Mouse (Mus musculus) thymus, adult 2 months (tissue): Measurements from ENCODE around the gene Lrp3. TPM values are rescaled to one million over a fixed set of nuclear protein-coding genes. Genes with fewer than 3 reads are reported as not detected.

Experiments
- DNase-seq: peaks from one replicate; pipeline ENCODE4 v3.0.0; 2021
- H3K27ac ChIP-seq: fragments of 200-500 bp; 2 replicates; pipeline ENCODE4 v1.5.1; 2012; ENCODE audit warnings: low read length, control low read depth; ENCODE audit not compliant: control insufficient read depth, insufficient read depth
- H3K27me3 ChIP-seq: fragments of 200-500 bp; 2 replicates; pipeline ENCODE4 v1.6.1; 2012; ENCODE audit warnings: mild to moderate bottlenecking, low read length, moderate library complexity, mixed read lengths; ENCODE audit not compliant: control insufficient read depth, insufficient read depth
- H3K36me3 ChIP-seq: fragments of 200-500 bp; 2 replicates; pipeline ENCODE4 v1.6.1; 2012; ENCODE audit warnings: mild to moderate bottlenecking, low read length, moderate library complexity; ENCODE audit not compliant: control insufficient read depth, insufficient read depth
- H3K4me1 ChIP-seq: fragments of 200-500 bp; replicated peaks from 2 replicates; pipeline ENCODE4 v1.6.1; 2012; ENCODE audit warnings: low read length; ENCODE audit not compliant: control insufficient read depth, insufficient read depth
- H3K4me3 ChIP-seq: fragments of 200-500 bp; 2 replicates; pipeline ENCODE4 v1.5.1; 2012; ENCODE audit warnings: mild to moderate bottlenecking, low read length, control low read depth, moderate library complexity; ENCODE audit not compliant: control insufficient read depth, insufficient read depth
- CTCF ChIP-seq: fragments of 200-500 bp; IDR thresholded peaks from 2 replicates; pipeline ENCODE4 v1.5.1; 2012; ENCODE audit warnings: mild to moderate bottlenecking, control low read depth, low read length, moderate library complexity, borderline replicate concordance; ENCODE audit not compliant: control insufficient read depth, poor library complexity, insufficient read depth; ENCODE audit errors: extremely low read depth
- POLR2A ChIP-seq: fragments of 200-500 bp; IDR thresholded peaks from 2 replicates; pipeline ENCODE4 v1.6.1; 2012; ENCODE audit warnings: mild to moderate bottlenecking, low read length, control low read depth, moderate library complexity; ENCODE audit not compliant: control insufficient read depth, poor library complexity, insufficient read depth; ENCODE audit errors: extremely low read depth
- WGBS: fragments of 180-500 bp; shearing (Covaris S2); methylation state at CpG from one replicate; pipeline ENCODE4 v1.1.7; 2018; 5-methylcytosine and 5-hydroxymethylcytosine counted together
- polyA plus RNA-seq: library from polyadenylated mRNA; depleted of rRNA; stranded (reverse); fragments of >200 nt; gene quantifications from 2 replicates; pipeline ENCODE4 v1.2.3, GENCODE M21; 2012; rRNA removed

Gene Lrp3
- polyA plus RNA-seq, 1 experiment: 2.4 TPM

DNA sequence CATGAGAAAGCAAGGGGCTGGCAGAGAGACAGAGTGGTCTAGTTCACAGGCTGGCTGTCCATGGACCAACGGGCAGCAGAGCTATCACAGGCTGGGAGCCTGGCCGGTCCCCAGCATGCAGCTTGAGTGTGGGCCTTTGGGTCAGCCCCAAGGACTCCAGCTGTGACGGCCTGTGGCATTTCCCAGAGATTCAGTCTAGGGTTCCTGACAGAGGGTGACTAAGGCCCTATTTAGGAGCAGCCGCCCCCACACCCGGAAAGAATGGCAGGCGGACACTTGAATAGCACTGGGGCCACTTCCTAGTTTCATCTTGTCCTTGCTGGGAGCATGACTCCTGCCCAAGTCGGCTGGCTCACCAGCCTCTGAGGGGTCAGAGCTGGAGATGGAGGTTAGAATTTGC, 51.7 kb downstream of the Lrp3 start:
- Histone ChIP-seq H3K36me3 (no peaks in the 10 kb centered on the region), H3K4me1 (no peaks in the 10 kb centered on the region), H3K27me3 (no peaks in the 10 kb centered on the region; the same call in 1 of the 2 replicates), H3K4me3 (no peak overlapping the region), H3K27ac (no peak overlapping the region)
- TF ChIP-seq POLR2A (no peak), CTCF (no peak)
- no peak for DNase-seq
- 88% methylated on average over 7 of the region's 7 CpGs for WGBS

DNA sequence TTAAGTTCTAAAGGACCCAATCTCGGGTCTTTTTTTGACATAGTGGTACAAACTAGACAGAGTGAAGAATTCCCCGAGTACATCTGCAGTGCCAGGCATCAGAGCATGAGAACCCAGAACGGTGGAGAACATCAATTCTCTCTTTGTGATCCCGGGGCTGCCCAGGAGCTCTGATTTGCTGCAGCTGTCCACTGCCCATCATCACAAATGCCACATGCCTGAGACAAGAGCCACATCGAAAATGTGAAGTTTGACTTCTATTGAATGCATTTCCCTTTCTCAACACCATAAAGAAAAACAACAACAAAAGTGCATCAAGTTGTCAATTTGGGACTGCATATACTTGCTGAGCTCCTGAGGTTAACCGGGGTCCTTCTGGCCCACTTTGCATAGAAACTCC, 52.9 kb downstream of the Lrp3 start:
- TF ChIP-seq POLR2A (no peak), CTCF (no peak)
- WGBS: 88% methylated on average over 6 of the region's 6 CpGs
- Histone ChIP-seq H3K36me3 (no peaks in the 10 kb centered on the region), H3K4me3 (no peak overlapping the region), H3K4me1 (no peaks in the 10 kb centered on the region), H3K27me3 (no peaks in the 10 kb centered on the region; the same call in 1 of the 2 replicates), H3K27ac (no peak overlapping the region)
- DNase-seq: no peak

DNA sequence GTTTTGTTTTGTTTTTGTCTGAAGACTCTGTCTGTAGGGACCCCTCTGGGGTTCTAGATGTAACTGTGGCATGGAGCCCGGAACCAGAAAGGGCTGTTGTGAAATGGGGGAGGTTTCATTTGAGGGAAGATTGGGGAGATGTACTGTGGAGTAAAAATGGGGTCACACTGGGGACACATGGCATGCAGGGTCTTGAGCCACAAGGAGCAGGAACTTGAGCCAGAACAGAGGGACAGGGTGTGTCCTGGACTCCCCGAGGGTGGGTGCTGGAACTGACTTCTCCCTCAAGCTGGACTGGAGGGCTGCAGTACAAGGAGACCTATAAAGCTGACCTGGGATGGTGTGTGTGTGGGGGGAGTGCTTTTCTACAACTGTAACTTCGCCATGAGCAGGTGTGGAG, 57.8 kb downstream of the Lrp3 start:
- Histone ChIP-seq H3K4me3 (no peak overlapping the region), H3K27me3 (no peaks in the 10 kb centered on the region), H3K4me1 (peaks cover 8% of the 10 kb centered on the region), H3K27ac (no peak overlapping the region), H3K36me3 (no peaks in the 10 kb centered on the region)
- 32% methylated on average over 3 of the region's 3 CpGs for WGBS
- TF ChIP-seq CTCF (no peak), POLR2A (no peak)
- no peak for DNase-seq

DNA sequence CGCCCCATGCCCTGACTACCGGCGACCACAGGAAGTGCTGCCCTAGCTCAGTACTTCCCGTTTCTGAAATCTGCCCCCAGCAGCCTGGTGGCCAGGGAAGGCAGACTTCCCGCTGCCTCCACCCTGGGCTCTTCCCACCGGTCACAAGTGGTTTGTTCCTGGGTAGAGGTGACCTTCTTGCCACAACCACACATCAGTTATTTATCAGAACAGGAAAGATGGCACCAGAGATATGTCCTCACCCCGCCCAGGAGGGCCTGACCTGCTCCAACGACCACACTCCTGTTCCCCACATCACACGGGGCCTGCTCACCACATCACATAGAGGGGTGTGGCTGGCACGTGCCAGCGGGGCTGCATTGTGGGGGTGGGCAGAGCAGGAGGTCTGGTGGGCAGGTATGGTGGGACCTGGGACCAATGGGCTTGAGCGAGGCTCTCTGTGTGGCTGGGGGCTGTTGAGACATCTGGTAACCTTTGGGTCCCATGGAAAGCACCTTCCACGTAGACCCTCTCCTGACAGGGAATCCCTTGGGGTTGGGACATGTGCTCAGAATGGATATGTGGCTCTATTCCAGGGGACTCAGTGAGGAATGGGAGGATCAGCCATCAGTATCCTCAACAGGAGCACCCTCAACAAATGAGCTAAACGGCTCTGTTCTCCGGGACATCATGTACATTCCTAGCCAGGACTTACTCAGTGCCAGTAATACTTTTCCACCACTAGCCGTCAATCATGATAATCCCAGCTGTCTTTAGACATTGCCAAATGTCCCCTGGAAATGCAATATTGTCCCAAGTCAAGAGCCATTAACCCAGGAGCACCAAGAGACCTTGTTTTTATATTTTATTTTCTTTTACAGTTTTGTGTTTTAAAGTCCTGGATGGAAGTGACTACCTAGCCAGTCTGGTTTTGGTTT, 58.5 kb downstream of the Lrp3 start:
- Histone ChIP-seq H3K27me3 (no peaks in the 10 kb centered on the region), H3K27ac (no peak overlapping the region), H3K4me1 (peaks cover 8% of the 10 kb centered on the region), H3K36me3 (no peaks in the 10 kb centered on the region), H3K4me3 (no peak overlapping the region)
- TF ChIP-seq CTCF (no peak), POLR2A (no peak)
- WGBS: 14% methylated on average over 16 of the region's 16 CpGs
- no peak for DNase-seq

DNA sequence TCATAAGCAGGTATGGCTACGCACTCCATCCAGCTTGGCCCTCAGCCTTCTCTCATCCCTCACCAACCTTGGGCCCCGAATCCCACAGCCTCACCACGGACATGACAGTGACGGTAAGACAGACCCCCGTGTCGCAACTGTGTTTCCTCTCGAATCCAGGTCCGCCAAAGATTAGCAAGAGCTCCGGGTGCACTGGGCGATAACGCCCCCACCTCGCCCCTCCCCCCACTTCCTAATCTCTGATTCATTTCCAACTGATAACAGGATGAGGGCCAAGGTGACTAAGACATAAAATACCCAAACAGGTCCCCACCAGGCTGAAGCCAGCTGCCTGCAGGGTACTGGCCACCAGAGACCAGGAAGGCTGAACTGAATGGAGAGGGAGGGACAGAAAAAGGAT, 60.8 kb downstream of the Lrp3 start:
- 51% methylated on average over 12 of the region's 12 CpGs for WGBS
- Histone ChIP-seq H3K4me3 (no peak overlapping the region), H3K4me1 (peaks cover 8% of the 10 kb centered on the region), H3K27ac (no peak overlapping the region), H3K27me3 (no peaks in the 10 kb centered on the region), H3K36me3 (no peaks in the 10 kb centered on the region)
- no peak for DNase-seq
- no peak for TF ChIP-seq POLR2A
- TF ChIP-seq CTCF: no peak

DNA sequence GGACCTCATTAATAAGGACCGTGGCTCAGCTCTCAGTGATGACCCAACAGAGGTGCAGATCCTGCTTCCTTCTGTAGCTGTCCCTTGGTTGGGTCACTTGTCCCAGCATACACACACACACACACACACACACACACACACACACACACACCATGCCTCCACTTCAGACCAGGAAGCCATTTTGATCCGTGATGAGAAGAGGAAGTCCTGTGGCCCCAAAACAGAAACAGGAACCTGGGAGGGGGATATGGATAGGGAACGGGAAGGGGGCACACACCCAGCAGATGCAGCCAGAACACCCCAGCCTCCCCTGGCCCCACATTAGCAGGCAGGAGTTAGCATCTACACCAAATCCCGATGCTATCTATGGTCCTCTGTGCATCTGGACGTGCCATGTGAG, 64.4 kb downstream of the Lrp3 start:
- WGBS: 50% methylated on average over 5 of the region's 5 CpGs
- DNase-seq: no peak
- TF ChIP-seq POLR2A: no peak
- TF ChIP-seq CTCF: no peak
- Histone ChIP-seq H3K4me3 (no peak overlapping the region), H3K4me1 (no peaks in the 10 kb centered on the region), H3K36me3 (no peaks in the 10 kb centered on the region), H3K27ac (no peak overlapping the region), H3K27me3 (no peaks in the 10 kb centered on the region)

Other genes with a start within 250 kb of the Lrp3 start
- 11.9 and 12.8 TPM in 2 replicates for gene Cebpg, start 158.9 kb downstream of the Lrp3 start, polyA plus RNA-seq
- 56.3 and 84.1 TPM in 2 replicates for gene Cebpa, start 96.2 kb downstream of the Lrp3 start, polyA plus RNA-seq
- 7.9 and 11.1 TPM in 2 replicates for gene Slc7a10, start 29.1 kb downstream of the Lrp3 start, polyA plus RNA-seq
- gene Gpatch1, start 102.9 kb upstream of the Lrp3 start, polyA plus RNA-seq: 5.8 and 6.0 TPM in 2 replicates
- 0.71 and 1.3 TPM in 2 replicates for gene Rhpn2, start 118.7 kb upstream of the Lrp3 start, polyA plus RNA-seq
- 8.3 and 8.8 TPM in 2 replicates for gene Faap24, start 181.3 kb upstream of the Lrp3 start, polyA plus RNA-seq
- gene Cep89, start 181.5 kb upstream of the Lrp3 start, polyA plus RNA-seq: 17.9 and 21.2 TPM in 2 replicates
- gene Slc7a9, start 233.3 kb upstream of the Lrp3 start, polyA plus RNA-seq: 0.19 and 0.27 TPM in 2 replicates